Mouse (Mus musculus) testis, adult 2 months (tissue): Measurements from ENCODE around the gene Ltv1.

Source experiments
- CTCF ChIP-seq: fragments of 200-500 bp; IDR thresholded peaks from 2 replicates; pipeline ENCODE4 v1.5.1; 2012; ENCODE audit warnings: low read depth, mild to moderate bottlenecking, inconsistent platforms, low read length, moderate library complexity; ENCODE audit not compliant: control insufficient read depth, insufficient read depth, insufficient replicate concordance
- POLR2A ChIP-seq: fragments of 200-500 bp; IDR thresholded peaks from 2 replicates; pipeline ENCODE4 v1.6.1; 2012; ENCODE audit warnings: low read depth, mild to moderate bottlenecking, inconsistent platforms, low read length, moderate library complexity; ENCODE audit not compliant: control insufficient read depth

GRCm38 (mm10) chr10:13222135-13222534 is 29.2 kb upstream of the Ltv1 start:
- TF ChIP-seq CTCF, result no peak
- no peak for TF ChIP-seq POLR2A
